Mouse (Mus musculus) left cerebral cortex, adult 2 months (tissue): ENCODE data around the gene Olfr706. TPM values are rescaled to one million over a fixed set of nuclear protein-coding genes. Genes with fewer than 3 reads are reported as not detected.
"Not testable (repeated sequence)": the region's sequence is repeated elsewhere in the genome, so short reads cannot be mapped to it uniquely, and the experiment has no call there.

Experiments used
- DNase-seq, 2 experiments: peaks; one replicate each; pipeline ENCODE4 v3.0.0; 2021 to 2022; ENCODE audit warnings: low spot score in 2 of 2, mixed read lengths in 1 of 2; ENCODE audit errors: extremely low spot score in 1 of 2
- H3K27ac ChIP-seq: fragments of 200-600 bp; 2 replicates; pipeline ENCODE4 v1.8.1; 2022
- H3K4me3 ChIP-seq: fragments of 200-600 bp; 2 replicates; pipeline ENCODE4 v1.8.1; 2022
- CTCF ChIP-seq: fragments of 200-600 bp; IDR thresholded peaks from 2 replicates; pipeline ENCODE4 v1.8.1; 2022; ENCODE audit warnings: antibody characterized with exemption, mild to moderate bottlenecking, moderate library complexity
- intact Hi-C: fragments of 180-260 bp; cut with DNase I; formaldehyde crosslinking; loops from one replicate; pipeline ENCODE4 v1.15.1; 2025
- long read RNA-seq, 2 experiments: library from polyadenylated mRNA; stranded (forward); transcript quantifications; one replicate each; pipeline ENCODE4 v2.0.0; 2021; ENCODE audit warnings: borderline mapping rate in 2 of 2
- total RNA-seq, 2 experiments: library from RNA; stranded (reverse); gene quantifications; 2 replicates each; pipeline ENCODE4 v1.2.3; 2021

Gene Olfr706
- total RNA-seq = not detected
- long read RNA-seq, experiment 1 = 0 reads
- long read RNA-seq, experiment 2 = 0 reads

- H3K27ac ChIP-seq = no peak within 1 kb of the TSS
- no peak for DNase-seq
- intact Hi-C loops = no loop called here
- no peak within 1 kb of the TSS for H3K4me3 ChIP-seq
- TF ChIP-seq CTCF = no peak
Observed at GRCm38 (mm10) chr7:106888062-106888461, at the start of gene Olfr706. Olfr706 (minus strand) TSS chr7:106888162.

- no peak within 1 kb of the TSS for H3K27ac ChIP-seq
- intact Hi-C loops = no loop called here
- no peak for DNase-seq
- no peak within 1 kb of the TSS for H3K4me3 ChIP-seq
- TF ChIP-seq CTCF = no peak
Observed at GRCm38 (mm10) chr7:106932119-106932518, 44.2 kb upstream of the Olfr706 start, which contains the start of gene Olfr709-ps1. Olfr709-ps1 (minus strand) TSS chr7:106932219.

GRCm38 (mm10) chr7:106920961-106921360, 33.0 kb upstream of the Olfr706 start:
- H3K4me3 ChIP-seq, intact Hi-C loops, H3K27ac ChIP-seq, DNase-seq: not testable (repeated sequence)

GRCm38 (mm10) chr7:106907676-106908075, 19.7 kb upstream of the Olfr706 start, which contains the start of gene Olfr1532-ps1:
Olfr1532-ps1 (plus strand) TSS chr7:106908001.
- intact Hi-C loops = no loop called here
- no peak for DNase-seq
- Histone ChIP-seq H3K27ac (no peak within 1 kb of the TSS), H3K4me3 (no peak within 1 kb of the TSS)
- TF ChIP-seq CTCF = no peak; the same call in 1 of the 2 replicates

DNA sequence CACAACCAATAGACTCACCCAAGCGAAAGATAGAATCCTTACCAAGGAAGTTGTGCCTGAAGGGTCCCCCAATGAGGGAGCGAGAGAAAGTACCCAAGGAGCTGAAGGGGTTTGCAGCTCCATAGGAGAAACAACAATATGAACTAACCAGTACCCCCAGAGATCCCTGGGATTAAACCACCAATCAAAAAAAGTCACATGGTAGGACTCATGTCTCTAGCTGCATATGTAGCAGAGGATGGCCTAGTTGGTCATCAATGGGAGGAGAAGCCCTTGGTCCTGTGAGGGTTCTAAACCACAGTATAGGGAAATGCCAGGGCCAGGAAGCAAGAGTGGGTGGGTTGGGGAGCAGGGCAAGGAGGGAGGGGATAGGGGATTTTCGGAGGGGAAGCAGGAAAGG, 13.2 kb upstream of the Olfr706 start, which contains the start of gene Olfr707:
Olfr707 (minus strand) TSS at position 101 of the 400 bp plus-strand sequence.
- H3K4me3 ChIP-seq, intact Hi-C loops, DNase-seq, H3K27ac ChIP-seq: not testable (repeated sequence)

- no peak for DNase-seq
- no peak within 1 kb of the TSS for H3K4me3 ChIP-seq
- no peak within 1 kb of the TSS for H3K27ac ChIP-seq
- intact Hi-C loops = no loop called here
- TF ChIP-seq CTCF = no peak
Observed at GRCm38 (mm10) chr7:106876791-106877190, 11.2 kb downstream of the Olfr706 start, which contains the start of gene Olfr705. Olfr705 (minus strand) TSS chr7:106876891.

GRCm38 (mm10) chr7:106862885-106863284, 25.1 kb downstream of the Olfr706 start, which contains the start of gene Olfr704:
Olfr704 (plus strand) TSS chr7:106863185.
- H3K4me3 ChIP-seq = no peak within 1 kb of the TSS
- intact Hi-C loops = no loop called here
- no peak for DNase-seq
- TF ChIP-seq CTCF = no peak
- H3K27ac ChIP-seq = no peak within 1 kb of the TSS

- TF ChIP-seq CTCF = no peak
- intact Hi-C loops = no loop called here
- Histone ChIP-seq H3K27ac (no peak within 1 kb of the TSS), H3K4me3 (no peak within 1 kb of the TSS)
- DNase-seq = no peak
Observed at GRCm38 (mm10) chr7:106843060-106843459, 44.9 kb downstream of the Olfr706 start, which contains the start of gene Olfr703. Olfr703 (plus strand) TSS chr7:106843360.

DNA sequence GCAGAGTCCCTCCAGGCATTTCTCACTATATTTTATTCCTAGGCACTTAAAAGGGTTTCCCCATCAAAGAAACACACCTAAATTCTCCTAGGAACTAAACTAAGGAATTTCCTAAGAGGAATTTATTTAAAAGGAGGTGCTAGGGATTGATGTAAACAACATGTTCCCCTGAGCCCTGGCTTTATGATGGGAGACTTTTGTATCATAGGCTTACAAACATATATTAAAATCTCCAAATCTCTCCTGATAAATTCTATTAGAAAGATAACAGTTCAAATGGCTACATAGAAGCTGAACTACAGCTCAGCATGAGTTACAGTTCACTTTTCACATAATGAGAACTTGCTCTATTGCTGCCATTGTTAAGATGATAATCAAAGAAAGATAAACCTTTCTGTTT, 54.2 kb downstream of the Olfr706 start, which contains the start of gene Olfr702:
Olfr702 (minus strand) TSS at position 101 of the 400 bp plus-strand sequence.
- no peak for TF ChIP-seq CTCF
- Histone ChIP-seq H3K4me3 (no peak within 1 kb of the TSS), H3K27ac (no peak within 1 kb of the TSS)
- intact Hi-C loops = no loop called here
- DNase-seq = no peak

Other genes with a start within 250 kb of the Olfr706 start
- gene Olfr693, start 207.6 kb downstream of the Olfr706 start, total RNA-seq = not detected
- gene Olfr694, start 196.3 kb downstream of the Olfr706 start, total RNA-seq = not detected
- not detected for gene Olfr695, start 171.8 kb downstream of the Olfr706 start, total RNA-seq
- gene Olfr697, start 145.7 kb downstream of the Olfr706 start, total RNA-seq = not detected
- not detected for gene Olfr698, start 132.8 kb downstream of the Olfr706 start, total RNA-seq
- gene Olfr699, start 95.0 kb downstream of the Olfr706 start, total RNA-seq = not detected
- not detected for gene Olfr700, start 79.3 kb downstream of the Olfr706 start, total RNA-seq
- gene Olfr701, start 74.0 kb downstream of the Olfr706 start, total RNA-seq = not detected
- not detected for gene Olfr702, start 54.3 kb downstream of the Olfr706 start, total RNA-seq
- gene Olfr703, start 44.8 kb downstream of the Olfr706 start, total RNA-seq = not detected
- gene Olfr704, start 25.0 kb downstream of the Olfr706 start, total RNA-seq = not detected
- not detected for gene Olfr705, start 11.3 kb downstream of the Olfr706 start, total RNA-seq
- not detected for gene Olfr707, start 13.1 kb upstream of the Olfr706 start, total RNA-seq
- not detected for gene Olfr1532-ps1, start 19.8 kb upstream of the Olfr706 start, total RNA-seq
- not detected for gene Olfr709-ps1, start 44.1 kb upstream of the Olfr706 start, total RNA-seq
- not detected for gene Olfr710, start 60.1 kb upstream of the Olfr706 start, total RNA-seq
- not detected for gene Olfr6, start 75.8 kb upstream of the Olfr706 start, total RNA-seq
- gene Olfr711, start 87.3 kb upstream of the Olfr706 start, total RNA-seq = not detected
- not detected for gene Olfr2, start 117.9 kb upstream of the Olfr706 start, total RNA-seq
- not detected for gene Olfr713, start 143.0 kb upstream of the Olfr706 start, total RNA-seq
- gene Olfr714, start 182.8 kb upstream of the Olfr706 start, total RNA-seq = not detected
- not detected for gene Olfr17, start 205.1 kb upstream of the Olfr706 start, total RNA-seq
- gene Olfr715b, start 222.2 kb upstream of the Olfr706 start, total RNA-seq = not detected
- gene Olfr715, start 242.9 kb upstream of the Olfr706 start, total RNA-seq = not detected